Mouse (Mus musculus): ENCODE data around the gene Cisd1. TPM values are rescaled to one million over a fixed set of nuclear protein-coding genes. Genes with fewer than 3 reads are reported as not detected.

Cisd1 gene
- total and polyA plus RNA-seq, 3 experiments = 81.8 to 111 (median 100) TPM

- TF ChIP-seq BHLHE40 (IDR thresholded peaks at IDR 0.05; ENCODE audit: low read depth, low read length) = no peak
- H3K9me3 ChIP-seq (replicated peaks; ENCODE audit: low read length) = no peaks in the 10 kb centered on the region
- peak overlapping the region in 1 of 3 experiments; percentile 40 for H3K4me3 ChIP-seq (replicated peaks in 1 of 3; ENCODE audit: low read depth in 2 of 3, low read length in 2 of 3, poor library complexity in 1 of 3)
- H3K27me3 ChIP-seq (replicated peaks) = no peaks in the 10 kb centered on the region
- no peak overlapping the region for H3K27ac ChIP-seq (ENCODE audit: insufficient read depth, low read depth)
- peak overlapping the region; percentile 69; the same call in 1 of the 2 replicates for H3K4me2 ChIP-seq (ENCODE audit: insufficient read depth, low read depth, poor library complexity, severe bottlenecking)
- in situ Hi-C loops (cut with MboI; ENCODE audit: low pct_ligation_motif_present, low pct_unique_long_range_greater_than_20kb, low sequenced_read_pairs) = loop anchor here (10.0 kb wide), 1 partner anchor 49 kb away; no protein-coding TSS in a partner anchor
- peak overlapping the region; percentile 66; the same call in 1 of the 2 replicates for H3K9ac ChIP-seq (ENCODE audit: insufficient read depth, low read depth)
- H3K36me3 ChIP-seq (replicated peaks in 1 of 2; ENCODE audit: control insufficient read depth in 1 of 2, insufficient read depth in 1 of 2, low read length in 1 of 2) = peaks cover 2 to 29% of the 10 kb centered on the region in 2 experiments
- dilution Hi-C loops (cut with MboI; ENCODE audit: extremely low pct_ligation_motif_present, extremely low pct_unique_long_range_greater_than_20kb, low sequenced_read_pairs) = no loop called here
- DNase-seq (ENCODE audit: extremely low read depth) = no peak
- H3K4me1 ChIP-seq (ENCODE audit: control insufficient read depth in 1 of 2, insufficient read depth in 2 of 2) = peaks cover 2 to 61% of the 10 kb centered on the region in 2 experiments; a peak in 2 of 4 replicates
- peaks cover 22% of the 10 kb centered on the region for H3K79me2 ChIP-seq (replicated peaks; ENCODE audit: control insufficient read depth, extremely low read depth, insufficient read depth, poor library complexity, severe bottlenecking)
Observed at GRCm38 (mm10) chr10:71346106-71346505, 1.4 kb upstream of the Cisd1 start.

- Histone ChIP-seq H3K9ac (ENCODE audit: insufficient read depth, low read depth) (peak overlapping the region; percentile 47), H3K4me2 (ENCODE audit: insufficient read depth, low read depth, poor library complexity, severe bottlenecking) (peak overlapping the region; percentile 93), H3K4me3 (replicated peaks in 1 of 3; ENCODE audit: low read depth in 2 of 3, low read length in 2 of 3, poor library complexity in 1 of 3) (peak overlapping the region; percentile 49 to 89 (median 80)), H3K79me2 (replicated peaks; ENCODE audit: control insufficient read depth, extremely low read depth, insufficient read depth, poor library complexity, severe bottlenecking) (peaks cover 35% of the 10 kb centered on the region), H3K4me1 (ENCODE audit: control insufficient read depth in 1 of 2, insufficient read depth in 2 of 2) (peaks cover 3 to 58% of the 10 kb centered on the region in 2 experiments; a peak in 3 of 4 replicates), H3K9me3 (replicated peaks; ENCODE audit: low read length) (no peaks in the 10 kb centered on the region), H3K27me3 (replicated peaks) (no peaks in the 10 kb centered on the region), H3K27ac (ENCODE audit: insufficient read depth, low read depth) (no peak overlapping the region), H3K36me3 (replicated peaks in 1 of 2; ENCODE audit: control insufficient read depth in 1 of 2, insufficient read depth in 1 of 2, low read length in 1 of 2) (peaks cover 3 to 31% of the 10 kb centered on the region in 2 experiments)
- DNase-seq (ENCODE audit: extremely low read depth) = no peak
- in situ Hi-C loops (cut with MboI; ENCODE audit: low pct_ligation_motif_present, low pct_unique_long_range_greater_than_20kb, low sequenced_read_pairs) (loop anchor here (10.0 kb wide), 1 partner anchor 51 kb away; no protein-coding TSS in a partner anchor), dilution Hi-C loops (cut with MboI; ENCODE audit: extremely low pct_ligation_motif_present, extremely low pct_unique_long_range_greater_than_20kb, low sequenced_read_pairs) (no loop called here)
- TF ChIP-seq TBP (conservative IDR thresholded peaks at IDR 0.05; ENCODE audit: low read depth, low read length) = no peak
- no peak for TF ChIP-seq UBTF (IDR thresholded peaks at IDR 0.05; ENCODE audit: low read depth, low read length)
- no peak for TF ChIP-seq PAX5 (IDR thresholded peaks at IDR 0.05; ENCODE audit: low read length)
- no peak for TF ChIP-seq POLR2A (IDR thresholded peaks at IDR 0.05; ENCODE audit: low read depth, low read length)
- TF ChIP-seq ETS1 (conservative IDR thresholded peaks at IDR 0.05; ENCODE audit: low read depth, low read length) = no peak
Observed at GRCm38 (mm10) chr10:71343567-71344265, 1.0 kb downstream of the Cisd1 start.

- TF ChIP-seq ZC3H11A (IDR thresholded peaks at IDR 0.05; ENCODE audit: low read depth, low read length) = no peak
- peaks cover 3 to 57% of the 10 kb centered on the region in 2 experiments; a peak in 3 of 4 replicates for H3K4me1 ChIP-seq (ENCODE audit: control insufficient read depth in 1 of 2, insufficient read depth in 2 of 2)
Observed at GRCm38 (mm10) chr10:71343130-71343529, 1.6 kb downstream of the Cisd1 start.

More at GRCm38 (mm10) chr10:71343130-71343529, 1.6 kb downstream of the Cisd1 start:
- Histone ChIP-seq H3K4me2 (ENCODE audit: insufficient read depth, low read depth, poor library complexity, severe bottlenecking) (no peak overlapping the region), H3K27me3 (replicated peaks) (no peaks in the 10 kb centered on the region), H3K79me2 (replicated peaks; ENCODE audit: control insufficient read depth, extremely low read depth, insufficient read depth, poor library complexity, severe bottlenecking) (peaks cover 38% of the 10 kb centered on the region), H3K36me3 (replicated peaks in 1 of 2; ENCODE audit: control insufficient read depth in 1 of 2, insufficient read depth in 1 of 2, low read length in 1 of 2) (peaks cover 3 to 32% of the 10 kb centered on the region in 2 experiments), H3K4me3 (replicated peaks in 1 of 3; ENCODE audit: low read depth in 2 of 3, low read length in 2 of 3, poor library complexity in 1 of 3) (no peak overlapping the region), H3K9me3 (replicated peaks; ENCODE audit: low read length) (no peaks in the 10 kb centered on the region), H3K27ac (ENCODE audit: insufficient read depth, low read depth) (no peak overlapping the region), H3K9ac (ENCODE audit: insufficient read depth, low read depth) (peak overlapping the region; percentile 47; the same call in 1 of the 2 replicates)
- dilution Hi-C loops (cut with MboI; ENCODE audit: extremely low pct_ligation_motif_present, extremely low pct_unique_long_range_greater_than_20kb, low sequenced_read_pairs) (no loop called here), in situ Hi-C loops (cut with MboI; ENCODE audit: low pct_ligation_motif_present, low pct_unique_long_range_greater_than_20kb, low sequenced_read_pairs) (loop anchor here (10.0 kb wide), 1 partner anchor 52 kb away; no protein-coding TSS in a partner anchor)
- DNase-seq (ENCODE audit: extremely low read depth) = no peak

Data from CH12.LX (cell line).